Mouse (Mus musculus) embryo, embryonic 10.5 days (tissue): ENCODE data around the gene Vmn1r171.
"Not testable (repeated sequence)": the region's sequence is repeated elsewhere in the genome, so short reads cannot be mapped to it uniquely, and the experiment has no call there.

Experiments used
- DNase-seq: peaks from one replicate; pipeline ENCODE4 v3.0.0-alpha.2; 2015; ENCODE audit warnings: low spot score

The Vmn1r171 gene

DNA sequence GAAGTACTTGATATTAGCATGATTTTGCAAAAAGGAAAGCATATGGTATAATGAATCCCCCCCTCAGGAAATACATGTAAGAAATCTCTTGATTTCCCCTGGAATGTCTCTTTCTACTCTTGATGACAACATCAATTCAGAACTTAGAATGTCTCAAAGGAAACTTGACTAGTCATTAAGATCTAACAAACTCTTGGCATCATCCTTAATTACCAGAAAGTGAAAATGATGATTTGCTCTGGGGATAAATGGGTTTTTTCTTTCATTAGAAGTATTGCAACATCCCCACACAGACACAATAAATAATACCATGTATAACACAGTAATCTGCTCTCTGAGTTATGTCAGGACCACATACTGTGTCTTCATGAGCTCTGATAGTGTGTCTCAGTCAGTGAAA, at the start of gene Vmn1r171:
TSS of gene Vmn1r171 (plus strand) at position 301 of the 400 bp plus-strand sequence.
- DNase-seq = no peak

DNA sequence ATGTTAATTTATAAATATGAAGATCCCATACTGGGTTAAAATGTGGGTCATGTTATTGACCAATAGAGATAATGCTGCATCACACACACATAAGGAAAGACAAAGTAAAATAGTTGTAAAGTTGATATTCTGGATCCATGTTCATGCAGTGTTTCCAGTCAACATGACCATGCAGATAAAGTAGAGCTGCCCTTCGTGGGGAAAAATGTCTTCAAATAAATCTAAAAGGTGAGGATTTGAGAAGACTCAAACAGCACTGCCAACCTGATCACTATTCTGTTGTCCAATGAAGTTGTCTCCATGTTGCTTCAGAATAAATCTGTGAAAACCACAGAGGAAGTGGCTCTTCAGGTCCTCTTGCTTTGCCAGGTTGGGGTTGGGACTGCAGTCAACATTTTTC, 24.6 kb upstream of the Vmn1r171 start, which contains the start of gene Vmn1r170:
TSS of gene Vmn1r170 (plus strand) at position 301 of the 400 bp plus-strand sequence.
- not testable (repeated sequence) for DNase-seq

DNA sequence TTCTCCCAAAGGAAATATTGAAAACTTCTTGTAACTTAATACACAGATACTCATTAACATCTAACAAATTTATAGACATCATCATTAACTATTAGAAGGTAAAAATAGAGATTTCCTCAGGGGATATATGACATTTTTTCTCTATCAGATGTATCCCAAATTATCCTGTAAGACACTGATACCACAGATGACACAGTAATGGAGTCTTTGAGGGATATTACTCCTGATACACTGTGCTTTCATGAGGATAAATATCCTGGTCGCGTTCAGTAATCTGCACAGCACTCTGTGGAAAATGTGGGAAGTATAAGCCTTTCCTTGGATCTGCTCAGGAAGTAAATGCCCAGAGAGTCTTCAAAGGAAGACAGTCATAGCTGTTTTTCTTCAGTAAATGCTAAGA, 27.5 kb downstream of the Vmn1r171 start, which contains the start of gene Vmn1r172:
TSS of gene Vmn1r172 (plus strand) at position 301 of the 400 bp plus-strand sequence.
- DNase-seq = no peak
